Mouse (Mus musculus): ENCODE data around the gene Pgpep1l. TPM values are rescaled to one million over a fixed set of nuclear protein-coding genes. Genes with fewer than 3 reads are reported as not detected.

Pgpep1l gene
- polyA plus RNA-seq, 1 experiment from 2014 or later, result not detected

DNA sequence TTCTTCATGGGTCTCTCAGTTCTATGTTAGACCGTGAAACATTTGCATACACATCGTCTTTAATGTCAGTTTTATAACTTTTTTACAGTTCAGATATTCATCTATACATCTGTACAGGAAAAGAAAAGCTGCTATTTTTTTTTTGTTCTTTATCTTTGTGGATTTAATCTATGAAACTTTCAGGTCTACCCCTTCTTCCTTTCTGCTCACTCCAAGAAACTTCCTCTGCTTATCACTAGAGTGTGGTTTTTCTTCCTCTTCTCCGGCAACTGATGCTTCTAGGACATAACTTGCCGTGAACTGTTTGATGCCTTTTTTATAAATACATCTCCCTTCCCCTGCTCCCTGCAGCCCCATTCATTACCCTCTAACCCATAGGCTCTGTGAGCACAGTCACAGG, 36.4 kb downstream of the Pgpep1l start:
- Histone ChIP-seq H3K9me3 (ENCODE audit: control insufficient read depth, low read length) (no peaks in the 10 kb centered on the region), H3K27me3 (ENCODE audit: control insufficient read depth, insufficient read depth, low read length) (no peaks in the 10 kb centered on the region), H3K36me3 (ENCODE audit: control insufficient read depth, insufficient read depth, low read length) (peaks cover 12% of the 10 kb centered on the region; the same call in 1 of the 2 replicates), H3K4me2 (ENCODE audit: low read depth, severe bottlenecking) (no peak overlapping the region), H3K9ac (ENCODE audit: low read length) (0 out of 2 replicates have a peak overlapping the region, but pooled peaks have one; percentile 30), H3K4me3 (ENCODE audit: low read depth, low read length) (no peak overlapping the region), H3K27ac (replicated peaks; ENCODE audit: low read depth, low read length) (no peak overlapping the region), H3K4me1 (ENCODE audit: control insufficient read depth, insufficient read depth, low read length) (peaks cover 22% of the 10 kb centered on the region)
- DNase-seq (ENCODE audit: low spot score) (no peak), ATAC-seq (ENCODE audit: insufficient number of reproducible peaks, low FRiP score, low TSS enrichment, low read depth) (no peak)
- WGBS, result 87% methylated on average over 4 of the region's 4 CpGs

DNA sequence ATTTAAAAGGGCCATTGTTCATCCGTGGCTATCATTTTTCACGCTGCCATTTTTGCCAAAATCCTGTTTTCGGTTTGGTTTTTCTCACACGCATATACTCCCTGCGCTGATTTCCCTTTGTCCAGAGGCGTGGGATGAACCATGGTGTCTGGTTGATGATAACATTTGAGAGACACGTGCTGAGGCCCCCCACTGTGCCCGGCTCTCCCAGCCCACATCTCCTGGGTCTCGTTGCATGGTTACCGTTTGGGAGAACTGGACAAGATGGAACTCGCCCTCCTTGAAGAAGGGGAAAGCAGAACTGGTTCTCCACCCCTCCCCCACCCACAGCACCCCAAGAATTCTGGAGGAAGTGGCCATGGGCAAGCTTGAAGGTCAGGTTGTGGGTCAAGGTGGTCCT, 37.0 kb downstream of the Pgpep1l start:
- 82% methylated on average over 11 of the region's 11 CpGs for WGBS
- H3K4me2 ChIP-seq (ENCODE audit: low read depth, severe bottlenecking), result no peak overlapping the region

DNA sequence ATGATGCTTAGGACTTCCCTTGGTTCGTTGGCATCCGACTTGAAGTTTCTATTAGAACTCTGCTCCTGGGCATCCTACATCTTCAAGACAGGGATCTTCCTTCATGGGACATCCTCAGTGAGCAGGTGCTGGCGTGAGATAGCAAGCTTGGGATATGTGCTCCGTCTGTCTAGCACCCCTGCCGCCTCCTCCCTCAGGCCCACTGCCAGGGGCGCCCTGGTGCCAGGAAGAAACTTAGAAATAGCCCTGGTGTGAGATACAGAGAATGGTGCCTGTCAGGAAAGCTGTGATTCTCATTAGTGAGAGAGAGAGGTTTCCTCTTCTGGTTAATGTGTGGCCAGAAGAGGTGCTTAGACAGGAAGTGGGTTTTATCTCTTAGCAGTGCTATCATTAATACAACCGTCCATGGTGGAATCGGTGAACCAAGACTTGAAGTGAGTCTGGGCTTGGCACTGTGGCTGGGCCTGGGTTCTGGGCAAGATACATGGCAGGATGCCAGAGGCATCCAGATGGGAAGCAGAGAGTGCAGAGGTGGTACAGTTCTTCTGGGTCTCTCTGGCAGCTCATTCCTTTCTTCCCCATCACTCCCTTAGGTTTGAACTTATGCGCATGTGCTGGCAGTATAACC, 38.5 kb downstream of the Pgpep1l start:
- ATAC-seq (ENCODE audit: insufficient number of reproducible peaks, low FRiP score, low TSS enrichment, low read depth), result no peak
- peaks cover 12% of the 10 kb centered on the region; the same call in 1 of the 2 replicates for H3K36me3 ChIP-seq (ENCODE audit: control insufficient read depth, insufficient read depth, low read length)
- H3K27me3 ChIP-seq (ENCODE audit: control insufficient read depth, insufficient read depth, low read length), result no peaks in the 10 kb centered on the region
- no peak for DNase-seq (ENCODE audit: low spot score)
- H3K4me2 ChIP-seq (ENCODE audit: low read depth, severe bottlenecking), result no peak overlapping the region
- no peak overlapping the region for H3K4me3 ChIP-seq (ENCODE audit: low read depth, low read length)
- peaks cover 22% of the 10 kb centered on the region for H3K4me1 ChIP-seq (ENCODE audit: control insufficient read depth, insufficient read depth, low read length)
- no peak overlapping the region for H3K27ac ChIP-seq (replicated peaks; ENCODE audit: low read depth, low read length)
- H3K9me3 ChIP-seq (ENCODE audit: control insufficient read depth, low read length), result no peaks in the 10 kb centered on the region
- WGBS, result 91% methylated on average over 9 of the region's 9 CpGs
- H3K9ac ChIP-seq (ENCODE audit: low read length), result no peak overlapping the region

More for the DNA sequence above, 37.0 kb downstream of the Pgpep1l start:
- Histone ChIP-seq H3K27me3 (ENCODE audit: control insufficient read depth, insufficient read depth, low read length) (no peaks in the 10 kb centered on the region), H3K4me1 (ENCODE audit: control insufficient read depth, insufficient read depth, low read length) (peaks cover 22% of the 10 kb centered on the region), H3K4me3 (ENCODE audit: low read depth, low read length) (no peak overlapping the region), H3K9me3 (ENCODE audit: control insufficient read depth, low read length) (no peaks in the 10 kb centered on the region), H3K36me3 (ENCODE audit: control insufficient read depth, insufficient read depth, low read length) (peaks cover 12% of the 10 kb centered on the region; the same call in 1 of the 2 replicates), H3K9ac (ENCODE audit: low read length) (no peak overlapping the region), H3K27ac (replicated peaks; ENCODE audit: low read depth, low read length) (no peak overlapping the region)
- DNase-seq (ENCODE audit: low spot score) (no peak), ATAC-seq (ENCODE audit: insufficient number of reproducible peaks, low FRiP score, low TSS enrichment, low read depth) (no peak)

DNA sequence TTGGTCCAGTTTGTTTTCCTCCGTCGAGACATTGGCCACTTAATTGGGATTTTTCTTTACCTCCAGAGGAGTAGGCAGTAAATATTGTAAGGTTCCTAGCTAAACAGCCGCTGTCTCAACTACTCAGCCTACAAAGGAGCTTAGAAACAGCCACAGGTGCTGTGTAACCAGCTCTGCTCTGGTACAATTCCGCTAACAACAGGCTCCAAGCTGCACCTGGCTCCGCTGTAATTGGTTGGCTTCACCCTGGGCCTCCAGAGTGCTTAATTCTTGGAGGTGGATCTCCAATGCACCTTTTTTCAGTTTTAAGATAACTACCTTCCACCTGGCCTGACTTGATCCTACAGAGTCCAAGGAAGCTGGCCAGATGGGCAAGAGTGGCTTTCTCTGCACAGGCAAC, 40.0 kb downstream of the Pgpep1l start:
- WGBS, result 71% methylated on average over 5 of the region's 5 CpGs
- H3K27me3 ChIP-seq (ENCODE audit: control insufficient read depth, insufficient read depth, low read length), result no peaks in the 10 kb centered on the region
- ATAC-seq (ENCODE audit: insufficient number of reproducible peaks, low FRiP score, low TSS enrichment, low read depth) (no peak), DNase-seq (ENCODE audit: low spot score) (no peak)
- H3K4me3 ChIP-seq (ENCODE audit: low read depth, low read length), result no peak overlapping the region
- H3K9me3 ChIP-seq (ENCODE audit: control insufficient read depth, low read length), result no peaks in the 10 kb centered on the region
- H3K4me2 ChIP-seq (ENCODE audit: low read depth, severe bottlenecking), result no peak overlapping the region
- peaks cover 22% of the 10 kb centered on the region for H3K4me1 ChIP-seq (ENCODE audit: control insufficient read depth, insufficient read depth, low read length)
- peaks cover 6% of the 10 kb centered on the region; the same call in 1 of the 2 replicates for H3K36me3 ChIP-seq (ENCODE audit: control insufficient read depth, insufficient read depth, low read length)
- H3K9ac ChIP-seq (ENCODE audit: low read length), result no peak overlapping the region
- H3K27ac ChIP-seq (replicated peaks; ENCODE audit: low read depth, low read length), result no peak overlapping the region; the same call in 1 of the 2 replicates

DNA sequence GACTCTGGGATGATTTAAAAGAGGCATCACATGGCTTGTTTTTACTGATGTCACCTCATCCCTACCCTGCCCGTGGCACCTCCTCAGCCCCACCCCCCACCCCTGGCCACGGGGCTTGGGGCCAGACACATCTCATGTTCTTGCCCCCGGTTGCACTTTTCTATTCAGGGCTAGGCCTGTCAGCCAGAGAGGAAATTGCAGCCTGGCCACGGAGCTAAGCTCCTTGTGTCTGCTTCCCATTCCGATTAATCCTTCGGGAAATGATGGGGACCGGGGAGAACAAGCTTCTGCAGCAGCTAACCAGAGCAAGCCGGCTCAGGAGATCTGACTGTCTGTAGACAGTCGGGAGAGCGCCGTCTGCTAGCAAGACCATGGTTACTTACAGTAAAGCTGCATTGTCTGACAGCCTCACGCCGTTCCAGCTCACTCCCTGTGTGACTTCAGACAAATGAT, 40.7 kb downstream of the Pgpep1l start:
- H3K4me1 ChIP-seq (ENCODE audit: control insufficient read depth, insufficient read depth, low read length), result peaks cover 18% of the 10 kb centered on the region
- no peaks in the 10 kb centered on the region for H3K9me3 ChIP-seq (ENCODE audit: control insufficient read depth, low read length)
- H3K27me3 ChIP-seq (ENCODE audit: control insufficient read depth, insufficient read depth, low read length), result no peaks in the 10 kb centered on the region
- no peak overlapping the region for H3K4me2 ChIP-seq (ENCODE audit: low read depth, severe bottlenecking)
- 50% methylated on average over 13 of the region's 13 CpGs for WGBS
- H3K27ac ChIP-seq (replicated peaks; ENCODE audit: low read depth, low read length), result no peak overlapping the region; the same call in 1 of the 2 replicates
- peaks cover 6% of the 10 kb centered on the region; the same call in 1 of the 2 replicates for H3K36me3 ChIP-seq (ENCODE audit: control insufficient read depth, insufficient read depth, low read length)
- ATAC-seq (ENCODE audit: insufficient number of reproducible peaks, low FRiP score, low TSS enrichment, low read depth) (peak; percentile 46; the same call in 1 of the 2 replicates), DNase-seq (ENCODE audit: low spot score) (peak; percentile 42)
- H3K4me3 ChIP-seq (ENCODE audit: low read depth, low read length), result no peak overlapping the region
- H3K9ac ChIP-seq (ENCODE audit: low read length), result no peak overlapping the region

DNA sequence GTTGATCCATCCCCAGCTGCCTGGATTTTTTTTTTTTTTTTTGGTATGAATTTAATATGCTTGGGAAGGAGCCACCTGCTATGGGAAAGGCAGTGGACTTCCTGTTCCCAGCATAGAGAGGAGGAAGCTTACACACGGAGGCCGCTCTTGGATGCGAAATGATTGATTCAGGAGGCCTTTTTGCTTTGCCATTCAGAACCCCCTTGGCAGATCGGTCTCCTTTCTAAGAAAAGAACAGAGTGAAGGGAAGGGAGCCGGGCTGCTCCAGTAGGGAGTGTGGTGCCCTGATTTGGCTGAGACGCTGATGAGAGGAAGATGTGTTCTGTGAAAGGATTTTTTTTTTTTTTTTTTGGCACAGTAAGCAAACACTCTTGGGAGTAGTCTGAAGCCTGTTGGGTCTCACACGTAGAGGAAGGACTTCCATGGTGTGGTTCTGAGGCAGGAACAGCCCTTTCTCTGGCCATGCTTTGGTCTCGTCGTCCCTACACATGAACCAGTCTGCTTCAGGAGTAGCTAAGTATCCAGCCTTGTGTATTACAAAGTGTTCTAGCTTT, 42.3 kb downstream of the Pgpep1l start:
- DNase-seq (ENCODE audit: low spot score), result no peak
- ATAC-seq (ENCODE audit: insufficient number of reproducible peaks, low FRiP score, low TSS enrichment, low read depth), result no peak
- Histone ChIP-seq H3K27ac (replicated peaks; ENCODE audit: low read depth, low read length) (no peak overlapping the region), H3K4me2 (ENCODE audit: low read depth, severe bottlenecking) (no peak overlapping the region), H3K9me3 (ENCODE audit: control insufficient read depth, low read length) (no peaks in the 10 kb centered on the region), H3K36me3 (ENCODE audit: control insufficient read depth, insufficient read depth, low read length) (peaks cover 14% of the 10 kb centered on the region), H3K4me3 (ENCODE audit: low read depth, low read length) (no peak overlapping the region), H3K9ac (ENCODE audit: low read length) (no peak overlapping the region), H3K27me3 (ENCODE audit: control insufficient read depth, insufficient read depth, low read length) (no peaks in the 10 kb centered on the region), H3K4me1 (ENCODE audit: control insufficient read depth, insufficient read depth, low read length) (peaks cover 9% of the 10 kb centered on the region; the same call in 1 of the 2 replicates)
- WGBS, result 89% methylated on average over 9 of the region's 9 CpGs

DNA sequence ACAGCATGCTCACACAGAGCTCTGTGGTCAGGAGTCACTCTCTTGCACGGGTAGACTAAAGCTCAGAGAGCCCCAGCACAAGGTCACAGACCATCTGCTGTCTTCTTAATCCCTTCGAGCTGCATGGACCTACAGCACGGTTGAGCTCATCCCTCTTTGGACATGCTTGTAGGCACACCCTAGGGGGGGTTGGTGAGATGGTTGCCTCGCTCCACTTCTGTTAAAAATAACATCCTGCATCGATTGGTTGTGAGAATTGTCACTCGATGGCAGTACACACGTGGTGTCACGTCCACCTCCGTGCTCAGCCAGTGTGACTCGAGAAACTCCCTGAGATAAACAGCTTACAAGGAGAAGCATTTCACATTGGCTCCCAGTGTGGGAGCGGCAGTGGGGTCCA, 45.2 kb downstream of the Pgpep1l start:
- Histone ChIP-seq H3K27ac (replicated peaks; ENCODE audit: low read depth, low read length) (no peak overlapping the region), H3K4me2 (ENCODE audit: low read depth, severe bottlenecking) (no peak overlapping the region), H3K27me3 (ENCODE audit: control insufficient read depth, insufficient read depth, low read length) (no peaks in the 10 kb centered on the region), H3K4me3 (ENCODE audit: low read depth, low read length) (no peak overlapping the region), H3K9ac (ENCODE audit: low read length) (no peak overlapping the region), H3K4me1 (ENCODE audit: control insufficient read depth, insufficient read depth, low read length) (peaks cover 9% of the 10 kb centered on the region; the same call in 1 of the 2 replicates), H3K9me3 (ENCODE audit: control insufficient read depth, low read length) (no peaks in the 10 kb centered on the region), H3K36me3 (ENCODE audit: control insufficient read depth, insufficient read depth, low read length) (peaks cover 12% of the 10 kb centered on the region)
- ATAC-seq (ENCODE audit: insufficient number of reproducible peaks, low FRiP score, low TSS enrichment, low read depth), result no peak
- no peak for DNase-seq (ENCODE audit: low spot score)
- 93% methylated on average over 11 of the region's 11 CpGs for WGBS

DNA sequence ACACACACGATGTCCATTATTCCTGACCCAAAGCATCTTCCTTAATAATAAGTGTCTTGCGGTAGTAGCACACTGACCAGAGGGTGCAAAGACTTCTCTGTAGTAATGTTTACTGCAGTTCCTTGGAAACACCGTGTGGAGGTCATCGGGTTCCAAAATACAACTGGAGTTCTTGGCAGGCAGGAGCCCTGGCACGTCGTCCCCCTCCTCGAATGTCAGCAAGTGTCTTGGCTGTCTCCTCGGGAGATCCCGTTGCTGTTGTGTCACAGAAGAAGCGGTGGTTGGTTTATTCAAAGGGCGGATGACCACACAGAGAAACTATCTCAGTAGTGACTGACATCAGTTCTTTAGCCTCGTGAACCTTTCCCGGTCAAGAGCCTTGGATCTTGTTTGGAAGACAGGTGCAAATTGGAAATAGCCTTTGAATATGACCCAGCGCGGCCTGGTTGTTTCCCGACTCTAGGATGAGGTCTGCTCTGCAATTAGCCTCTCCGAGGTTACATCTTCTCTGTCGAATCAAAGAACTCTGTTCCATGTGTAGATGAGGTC, 48.4 kb downstream of the Pgpep1l start:
- H3K9me3 ChIP-seq (ENCODE audit: control insufficient read depth, low read length), result no peaks in the 10 kb centered on the region
- no peak overlapping the region for H3K4me2 ChIP-seq (ENCODE audit: low read depth, severe bottlenecking)
- 93% methylated on average over 18 of the region's 18 CpGs for WGBS
- H3K4me1 ChIP-seq (ENCODE audit: control insufficient read depth, insufficient read depth, low read length), result no peaks in the 10 kb centered on the region
- no peak overlapping the region for H3K4me3 ChIP-seq (ENCODE audit: low read depth, low read length)
- no peak overlapping the region for H3K27ac ChIP-seq (replicated peaks; ENCODE audit: low read depth, low read length)
- H3K27me3 ChIP-seq (ENCODE audit: control insufficient read depth, insufficient read depth, low read length), result no peaks in the 10 kb centered on the region
- DNase-seq (ENCODE audit: low spot score), result no peak
- H3K36me3 ChIP-seq (ENCODE audit: control insufficient read depth, insufficient read depth, low read length), result peaks cover 15% of the 10 kb centered on the region
- no peak for ATAC-seq (ENCODE audit: insufficient number of reproducible peaks, low FRiP score, low TSS enrichment, low read depth)
- H3K9ac ChIP-seq (ENCODE audit: low read length), result no peak overlapping the region
